ENCODE assay signal across 14 mouse cellular contexts in the genomic region with DNA sequence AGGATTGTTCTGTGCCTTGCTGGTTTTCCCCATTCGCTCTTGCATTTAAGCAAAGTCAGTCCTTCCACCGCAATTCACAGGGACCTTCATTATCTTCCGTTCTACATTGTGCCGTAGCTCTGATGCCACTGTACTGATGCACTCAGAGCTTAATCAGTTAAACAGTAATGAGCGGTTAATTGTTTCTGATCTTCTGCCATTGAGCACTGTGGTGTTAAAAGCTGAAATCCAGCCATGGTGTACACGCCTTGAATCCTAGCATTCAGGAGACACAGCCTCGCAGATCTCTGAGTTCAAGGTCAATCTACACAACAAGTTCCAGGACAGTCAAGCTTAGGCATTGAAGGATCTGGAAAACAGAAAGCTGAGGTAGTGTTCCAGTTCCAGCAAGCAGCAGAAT.
"Had no signal": no experiment of that assay in that cellular context is flagged by ENCODE, and none has a peak within 500 bp of the region (broad histone marks: within the 10 kb centered on the region; RNA-seq: fewer than 3 reads in every experiment).

No protein-coding gene starts in this region.

- H3K9me3 ChIP-seq: kidney, embryonic 15.5 days; liver, embryonic 13.5 days; midbrain, embryonic 12.5 days; midbrain, embryonic 15.5 days had no signal

- ATAC-seq: midbrain, embryonic 15.5 days had no signal

- H3K4me3 ChIP-seq: kidney, embryonic 15.5 days; left cerebral cortex, adult 2 months; liver, embryonic 13.5 days; midbrain, embryonic 12.5 days; midbrain, embryonic 15.5 days had no signal

- H3K9ac ChIP-seq: kidney, embryonic 15.5 days; liver, embryonic 13.5 days; midbrain, embryonic 12.5 days; midbrain, embryonic 15.5 days had no signal

- H3K27ac ChIP-seq: kidney, embryonic 15.5 days; left cerebral cortex, adult 2 months; liver, embryonic 13.5 days; midbrain, embryonic 12.5 days had no signal

- H3K4me2 ChIP-seq: kidney, embryonic 15.5 days; liver, embryonic 13.5 days; midbrain, embryonic 12.5 days; midbrain, embryonic 15.5 days had no signal

- DNase-seq: kidney, adult 8-10 months; kidney, postnatal 10 days; kidney, postnatal 36 days; layer of hippocampus, postnatal 36 days; liver, embryonic 13.5 days; lung, adult 2 months; lung, postnatal 14 days; lung, postnatal 4 days; thymus, adult 18-20 months; thymus, postnatal 36 days had no signal

- H3K27me3 ChIP-seq: kidney, embryonic 15.5 days; liver, embryonic 13.5 days; midbrain, embryonic 15.5 days had no signal

- H3K36me3 ChIP-seq: kidney, embryonic 15.5 days; liver, embryonic 13.5 days; midbrain, embryonic 12.5 days; midbrain, embryonic 15.5 days had no signal
